Mouse (Mus musculus): ENCODE results near the gene Bloc1s1. TPM values are rescaled to one million over a fixed set of nuclear protein-coding genes. Genes with fewer than 3 reads are reported as not detected.

The Bloc1s1 gene
- polyA plus RNA-seq, 1 experiment: 238 TPM

DNA sequence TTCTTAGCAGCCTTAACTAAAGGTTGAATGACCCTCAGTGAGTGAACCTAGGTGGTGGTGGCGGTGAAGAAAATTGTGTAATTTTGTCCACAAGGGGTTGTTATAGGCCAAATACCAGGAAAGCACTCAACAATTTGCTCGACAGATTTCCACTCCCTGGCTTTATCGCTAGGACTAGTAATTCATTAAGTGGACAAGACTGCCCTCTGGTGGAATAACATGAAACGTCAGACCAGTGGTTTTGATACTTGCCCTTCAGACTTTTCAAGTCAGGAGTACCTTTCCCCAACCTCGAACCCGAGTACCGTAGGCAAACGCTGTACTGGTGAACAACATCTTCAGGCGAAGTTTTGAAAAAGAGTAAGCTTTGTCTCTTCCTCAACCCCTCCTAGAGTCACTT is 28.4 kb downstream of the Bloc1s1 start:
- H3K36me3 ChIP-seq (ENCODE audit: control insufficient read depth, insufficient read depth): no peaks in the 10 kb centered on the region
- H3K4me3 ChIP-seq: no peak overlapping the region
- TF ChIP-seq SRF (IDR thresholded peaks at IDR 0.05; ENCODE audit: control insufficient read depth, insufficient read length, low read depth) (no peak), MAX (IDR thresholded peaks at IDR 0.05; ENCODE audit: low read depth) (no peak), E2F4 (IDR thresholded peaks at IDR 0.05; ENCODE audit: insufficient read depth) (no peak), MYOD1 (IDR thresholded peaks at IDR 0.05; ENCODE audit: control insufficient read depth in 1 of 3, insufficient read length in 2 of 3, low read depth in 2 of 3) (no peak), TCF12 (IDR thresholded peaks at IDR 0.05; ENCODE audit: insufficient read depth, poor library complexity, severe bottlenecking) (no peak), POLR2AphosphoS2 (IDR thresholded peaks at IDR 0.05; ENCODE audit: insufficient read length, low read depth) (no peak), TCF3 (IDR thresholded peaks at IDR 0.05; ENCODE audit: insufficient read length, low read depth) (no peak), MYOG (IDR thresholded peaks at IDR 0.05; ENCODE audit: control insufficient read depth in 1 of 3, insufficient read depth in 1 of 3, insufficient read length in 2 of 3, low read depth in 2 of 3) (no peak), REST (IDR thresholded peaks at IDR 0.05; ENCODE audit: insufficient read depth, insufficient read length) (no peak), POLR2A (IDR thresholded peaks at IDR 0.05; ENCODE audit: insufficient read length, low read depth) (no peak), USF1 (IDR thresholded peaks at IDR 0.05; ENCODE audit: low read depth) (no peak), CEBPB (IDR thresholded peaks at IDR 0.05; ENCODE audit: insufficient read depth, poor library complexity, severe bottlenecking) (no peak)

DNA sequence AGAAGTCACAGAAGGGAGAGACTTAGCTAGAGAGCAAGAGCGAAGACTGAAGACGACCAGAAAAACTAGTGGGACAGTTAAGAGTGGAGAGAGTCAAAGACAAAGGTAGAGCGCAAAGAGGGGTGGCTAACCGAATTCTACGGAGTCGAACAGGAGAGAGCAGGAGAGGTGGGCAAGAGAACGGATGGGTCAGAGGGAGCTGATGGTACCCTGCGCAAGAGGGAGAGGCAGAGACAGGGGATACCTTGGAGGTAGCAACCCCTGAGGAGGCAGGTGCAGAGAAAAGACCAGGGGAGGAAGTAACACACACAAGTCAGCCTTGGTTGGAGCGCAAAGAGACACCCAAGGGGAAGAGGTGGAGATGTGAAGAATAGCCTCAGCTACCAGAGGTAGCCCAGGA is 31.6 kb downstream of the Bloc1s1 start:
- H3K4me3 ChIP-seq: peak overlapping the region; percentile 40
- no peaks in the 10 kb centered on the region for H3K27me3 ChIP-seq (ENCODE audit: control insufficient read depth, insufficient read depth, insufficient read length)
- H3K4me2 ChIP-seq (ENCODE audit: low read depth): peak overlapping the region; percentile 72
- no peaks in the 10 kb centered on the region for H3K36me3 ChIP-seq (ENCODE audit: control insufficient read depth, insufficient read depth)
- no peak overlapping the region for H3ac ChIP-seq (ENCODE audit: control insufficient read depth, insufficient read length)
- TF ChIP-seq REST (IDR thresholded peaks at IDR 0.05; ENCODE audit: insufficient read depth, insufficient read length): no peak
- TF ChIP-seq USF1 (IDR thresholded peaks at IDR 0.05; ENCODE audit: low read depth): no peak
- no peak for TF ChIP-seq E2F4 (IDR thresholded peaks at IDR 0.05; ENCODE audit: insufficient read depth)
- H3K79me2 ChIP-seq (ENCODE audit: control insufficient read depth, insufficient read depth): peaks cover 4% of the 10 kb centered on the region

More for the DNA sequence above, 28.4 kb downstream of the Bloc1s1 start:
- Histone ChIP-seq H3K27me3 (ENCODE audit: control insufficient read depth, insufficient read depth, insufficient read length) (no peaks in the 10 kb centered on the region), H3K4me2 (ENCODE audit: low read depth) (peak overlapping the region; percentile 64), H3K79me2 (ENCODE audit: control insufficient read depth, insufficient read depth) (peaks cover 2% of the 10 kb centered on the region), H3ac (ENCODE audit: control insufficient read depth, insufficient read length) (no peak overlapping the region)

DNA sequence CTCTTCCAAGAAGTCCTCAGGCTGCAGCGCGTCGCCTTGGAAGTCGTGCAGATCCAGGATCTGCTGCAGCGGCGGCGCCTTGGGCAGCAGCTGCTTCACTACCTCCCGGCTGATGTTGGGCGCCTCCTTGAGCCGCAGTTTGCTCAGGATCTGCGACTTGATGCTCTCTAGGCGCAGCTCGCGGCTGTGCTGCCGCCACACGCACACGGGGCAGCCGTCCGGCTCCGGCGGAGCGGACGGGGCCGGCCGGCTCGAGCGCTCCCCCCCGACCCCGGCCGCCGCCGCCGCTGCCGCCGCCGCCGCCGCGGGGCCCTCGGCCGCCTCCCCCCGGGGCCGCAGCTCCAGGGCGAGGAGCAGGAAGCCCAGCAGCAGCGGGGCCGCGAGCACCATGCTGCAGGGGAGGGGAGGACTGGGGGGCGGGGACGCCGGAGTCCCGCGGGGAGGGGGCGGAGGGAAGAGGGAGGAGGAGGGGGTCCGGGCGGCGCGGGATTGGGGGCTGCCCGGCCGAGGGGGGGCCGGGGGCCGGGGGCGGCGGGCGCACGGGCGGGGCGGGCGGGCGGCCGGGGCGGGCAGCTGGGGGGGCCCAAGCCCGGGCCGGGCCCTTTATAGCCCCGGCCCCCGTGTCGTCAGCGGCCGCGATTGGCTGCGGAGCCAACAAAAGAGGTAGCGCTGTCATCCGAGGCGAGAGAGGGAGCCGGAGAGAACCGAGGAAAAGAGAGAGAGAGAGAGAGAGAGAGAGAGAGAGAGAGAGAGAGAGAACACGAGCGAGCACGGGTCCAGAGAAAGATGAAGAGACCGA is 32.3 kb downstream of the Bloc1s1 start, which contains the start of gene Gdf11:
Gene Gdf11, minus strand, starts transcription at position 423 of the 799 bp plus-strand sequence.
- Histone ChIP-seq H3K4me3 (peak within 1 kb of the TSS; percentile 40), H3ac (ENCODE audit: control insufficient read depth, insufficient read length) (peak within 1 kb of the TSS; percentile 56), H3K27me3 (ENCODE audit: control insufficient read depth, insufficient read depth, insufficient read length) (no peaks in the 10 kb centered on the region), H3K79me2 (ENCODE audit: control insufficient read depth, insufficient read depth) (peaks cover 4% of the 10 kb centered on the region), H3K4me2 (ENCODE audit: low read depth) (peak within 1 kb of the TSS; percentile 96), H3K36me3 (ENCODE audit: control insufficient read depth, insufficient read depth) (no peaks in the 10 kb centered on the region)
- TF ChIP-seq MAX (IDR thresholded peaks at IDR 0.05; ENCODE audit: low read depth) (no peak), TCF12 (IDR thresholded peaks at IDR 0.05; ENCODE audit: insufficient read depth, poor library complexity, severe bottlenecking) (no peak), MYOG (IDR thresholded peaks at IDR 0.05; ENCODE audit: control insufficient read depth in 1 of 3, insufficient read depth in 1 of 3, insufficient read length in 2 of 3, low read depth in 2 of 3) (peak in 2 of 3 experiments; percentile 44 to 72), POLR2A (IDR thresholded peaks at IDR 0.05; ENCODE audit: insufficient read length, low read depth) (peak; percentile 39), POLR2AphosphoS2 (IDR thresholded peaks at IDR 0.05; ENCODE audit: insufficient read length, low read depth) (no peak), MYOD1 (IDR thresholded peaks at IDR 0.05; ENCODE audit: control insufficient read depth in 1 of 3, insufficient read length in 2 of 3, low read depth in 2 of 3) (peak in 2 of 3 experiments; percentile 18 to 68), SRF (IDR thresholded peaks at IDR 0.05; ENCODE audit: control insufficient read depth, insufficient read length, low read depth) (no peak), USF1 (IDR thresholded peaks at IDR 0.05; ENCODE audit: low read depth) (no peak), E2F4 (IDR thresholded peaks at IDR 0.05; ENCODE audit: insufficient read depth) (no peak), CEBPB (IDR thresholded peaks at IDR 0.05; ENCODE audit: insufficient read depth, poor library complexity, severe bottlenecking) (no peak), TCF3 (IDR thresholded peaks at IDR 0.05; ENCODE audit: insufficient read length, low read depth) (no peak), REST (IDR thresholded peaks at IDR 0.05; ENCODE audit: insufficient read depth, insufficient read length) (no peak)

DNA sequence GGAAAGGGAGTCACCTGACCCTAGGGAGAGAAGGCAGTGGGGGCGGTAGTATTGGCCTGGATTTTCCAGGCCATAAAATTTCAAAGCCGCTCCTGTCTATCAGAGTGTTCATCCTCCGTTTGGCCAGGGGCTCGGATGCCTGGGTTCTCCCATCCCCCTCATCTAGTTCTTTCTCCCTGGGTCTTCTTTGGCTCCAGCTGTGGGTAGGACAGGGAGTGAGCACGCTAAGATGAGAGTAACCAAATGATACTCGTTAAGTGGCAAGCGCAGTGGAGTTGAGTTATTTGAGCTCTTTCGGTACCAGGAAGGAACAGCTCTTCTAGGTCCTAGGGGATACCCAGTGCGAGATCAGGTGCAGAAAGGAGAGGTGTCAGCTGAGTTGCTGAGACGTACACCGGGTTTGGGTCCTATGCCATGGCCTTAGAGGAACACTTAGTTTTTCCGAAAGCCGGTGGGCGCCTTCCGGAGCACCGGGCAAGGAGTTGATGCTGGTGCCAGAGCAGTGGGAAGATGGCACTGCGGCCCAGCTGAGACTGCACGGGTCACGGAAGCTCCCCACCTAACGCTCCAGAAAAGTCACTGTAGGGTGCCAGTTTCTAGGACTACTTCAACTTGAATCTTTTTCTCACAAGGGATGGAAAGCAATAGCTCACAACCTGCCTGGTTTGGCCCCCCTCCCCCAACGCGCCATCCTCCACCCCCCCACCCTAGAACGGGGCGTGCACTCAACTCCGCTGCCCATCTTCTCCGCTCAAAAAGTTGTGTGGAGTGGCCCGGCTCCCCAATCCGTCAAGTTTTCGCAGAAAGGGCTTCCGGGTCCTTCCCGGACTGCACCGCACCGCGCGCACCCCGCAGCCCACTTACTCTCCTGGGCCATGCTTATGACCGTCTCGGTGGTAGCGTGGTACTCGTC is 33.2 kb downstream of the Bloc1s1 start:
- TF ChIP-seq E2F4 (IDR thresholded peaks at IDR 0.05; ENCODE audit: insufficient read depth): no peak
- no peak for TF ChIP-seq MYOG (IDR thresholded peaks at IDR 0.05; ENCODE audit: control insufficient read depth in 1 of 3, insufficient read depth in 1 of 3, insufficient read length in 2 of 3, low read depth in 2 of 3)
- no peak for TF ChIP-seq POLR2AphosphoS2 (IDR thresholded peaks at IDR 0.05; ENCODE audit: insufficient read length, low read depth)
- TF ChIP-seq CEBPB (IDR thresholded peaks at IDR 0.05; ENCODE audit: insufficient read depth, poor library complexity, severe bottlenecking): no peak
- no peak for TF ChIP-seq TCF3 (IDR thresholded peaks at IDR 0.05; ENCODE audit: insufficient read length, low read depth)
- TF ChIP-seq REST (IDR thresholded peaks at IDR 0.05; ENCODE audit: insufficient read depth, insufficient read length): no peak
- no peak for TF ChIP-seq MYOD1 (IDR thresholded peaks at IDR 0.05; ENCODE audit: control insufficient read depth in 1 of 3, insufficient read length in 2 of 3, low read depth in 2 of 3)
- no peak for TF ChIP-seq USF1 (IDR thresholded peaks at IDR 0.05; ENCODE audit: low read depth)
- TF ChIP-seq TCF12 (IDR thresholded peaks at IDR 0.05; ENCODE audit: insufficient read depth, poor library complexity, severe bottlenecking): no peak
- TF ChIP-seq SRF (IDR thresholded peaks at IDR 0.05; ENCODE audit: control insufficient read depth, insufficient read length, low read depth): no peak
- H3ac ChIP-seq (ENCODE audit: control insufficient read depth, insufficient read length): peak overlapping the region; percentile 56
- no peaks in the 10 kb centered on the region for H3K36me3 ChIP-seq (ENCODE audit: control insufficient read depth, insufficient read depth)
- peak overlapping the region; percentile 40 for H3K4me3 ChIP-seq
- H3K27me3 ChIP-seq (ENCODE audit: control insufficient read depth, insufficient read depth, insufficient read length): no peaks in the 10 kb centered on the region
- H3K79me2 ChIP-seq (ENCODE audit: control insufficient read depth, insufficient read depth): peaks cover 4% of the 10 kb centered on the region
- peak overlapping the region; percentile 96 for H3K4me2 ChIP-seq (ENCODE audit: low read depth)
